Mouse (Mus musculus) bone marrow macrophage, adult 2 months (primary cell): Measurements from ENCODE around the gene Med13. TPM values are rescaled to one million over a fixed set of nuclear protein-coding genes. Genes with fewer than 3 reads are reported as not detected.
A peak's percentile ranks its signal among the peaks of the same experiment; 100 is the strongest.

Source experiments
- H3K27ac ChIP-seq: 2 replicates; pipeline ENCODE4 v1.5.1; 2012; ENCODE audit warnings: low read depth, low read length; ENCODE audit not compliant: insufficient read depth
- H3K4me1 ChIP-seq: 2 replicates; pipeline ENCODE4 v1.6.1; 2012; ENCODE audit warnings: low read length; ENCODE audit not compliant: control insufficient read depth, insufficient read depth
- H3K4me3 ChIP-seq: 2 replicates; pipeline ENCODE4 v1.5.1; 2012; ENCODE audit warnings: mild to moderate bottlenecking, low read length, moderate library complexity; ENCODE audit not compliant: insufficient read depth
- CTCF ChIP-seq: IDR thresholded peaks from 2 replicates; pipeline ENCODE4 v1.5.1; 2012; ENCODE audit warnings: low read depth, mild to moderate bottlenecking, low read length, moderate library complexity
- POLR2A ChIP-seq: IDR thresholded peaks from 2 replicates; pipeline ENCODE4 v1.6.1; 2012; ENCODE audit warnings: mild to moderate bottlenecking, low read depth, low read length, borderline replicate concordance
- polyA plus RNA-seq: library from polyadenylated mRNA; stranded (reverse); fragments of >200 nt; gene quantifications from 2 replicates; pipeline ENCODE4 v1.2.4, GENCODE M21; 2012; ENCODE audit not compliant: missing spikeins, insufficient read depth, insufficient read length

Med13 gene
- polyA plus RNA-seq, 1 experiment, result 34.9 TPM

GRCm38 (mm10) chr11:86390308-86390707 is 32.9 kb upstream of the Med13 start:
- Histone ChIP-seq H3K27ac (no peak overlapping the region), H3K4me3 (no peak overlapping the region), H3K4me1 (peaks cover 7% of the 10 kb centered on the region)
- no peak for TF ChIP-seq CTCF

- peaks cover 7% of the 10 kb centered on the region for H3K4me1 ChIP-seq
- TF ChIP-seq CTCF, result no peak
- TF ChIP-seq POLR2A, result no peak
These were observed 32.1 kb upstream of the Med13 start for GRCm38 (mm10) chr11:86389506-86389905.

GRCm38 (mm10) chr11:86388821-86389480 is 31.5 kb upstream of the Med13 start:
- no peak overlapping the region for H3K27ac ChIP-seq
- TF ChIP-seq CTCF (no peak), POLR2A (no peak)
- no peak overlapping the region for H3K4me3 ChIP-seq
- H3K4me1 ChIP-seq, result peaks cover 7% of the 10 kb centered on the region

More at GRCm38 (mm10) chr11:86389506-86389905, 32.1 kb upstream of the Med13 start:
- Histone ChIP-seq H3K27ac (no peak overlapping the region), H3K4me3 (no peak overlapping the region)

- Histone ChIP-seq H3K27ac (no peak overlapping the region), H3K4me1 (peaks cover 8% of the 10 kb centered on the region), H3K4me3 (no peak overlapping the region)
- no peak for TF ChIP-seq CTCF
- TF ChIP-seq POLR2A, result no peak
These were observed 29.9 kb upstream of the Med13 start for GRCm38 (mm10) chr11:86387121-86387893.

GRCm38 (mm10) chr11:86386576-86386975 is 29.2 kb upstream of the Med13 start:
- Histone ChIP-seq H3K4me1 (peaks cover 16% of the 10 kb centered on the region), H3K4me3 (no peak overlapping the region), H3K27ac (no peak overlapping the region)
- TF ChIP-seq CTCF, result no peak
- no peak for TF ChIP-seq POLR2A

- H3K4me1 ChIP-seq, result peaks cover 24% of the 10 kb centered on the region
- TF ChIP-seq CTCF (no peak), POLR2A (no peak)
- no peak overlapping the region for H3K4me3 ChIP-seq
- no peak overlapping the region for H3K27ac ChIP-seq
These were observed 28.4 kb upstream of the Med13 start for GRCm38 (mm10) chr11:86385710-86386282.

- TF ChIP-seq POLR2A (no peak), CTCF (no peak)
- no peak overlapping the region for H3K4me3 ChIP-seq
- H3K4me1 ChIP-seq, result peaks cover 25% of the 10 kb centered on the region
- H3K27ac ChIP-seq, result no peak overlapping the region
These were observed 26.7 kb upstream of the Med13 start for GRCm38 (mm10) chr11:86384141-86384540.

GRCm38 (mm10) chr11:86382520-86383157 is 25.2 kb upstream of the Med13 start:
- no peak overlapping the region for H3K4me3 ChIP-seq
- H3K27ac ChIP-seq, result no peak overlapping the region
- TF ChIP-seq CTCF, result no peak
- TF ChIP-seq POLR2A, result no peak
- peaks cover 23% of the 10 kb centered on the region for H3K4me1 ChIP-seq

- TF ChIP-seq CTCF (no peak), POLR2A (no peak)
- Histone ChIP-seq H3K27ac (peak overlapping the region; percentile 16; the same call in 1 of the 2 replicates), H3K4me1 (peaks cover 23% of the 10 kb centered on the region), H3K4me3 (no peak overlapping the region)
These were observed 24.2 kb upstream of the Med13 start for GRCm38 (mm10) chr11:86381478-86382091.
